Mouse (Mus musculus): ENCODE measurements at regions not wholly inside any gene's neighbourhood (a gene's known extent, or its start where the extent isn't known, plus 50 kb on each side); places are given as distances from the start of the nearest gene placed in this dataset.

- no peak for DNase-seq (ENCODE audit: low spot score)
Measured at GRCm38 (mm10) chr13:107639620-107640019, 404.6 kb upstream of the Smim15 start.

- no peak for DNase-seq (ENCODE audit: low spot score)
Measured at GRCm38 (mm10) chr13:107637269-107637668, 407.0 kb upstream of the Smim15 start.

GRCm38 (mm10) chr13:107635114-107635513, 409.1 kb upstream of the Smim15 start:
- no peak for DNase-seq (ENCODE audit: low spot score)

GRCm38 (mm10) chr13:107627073-107627472, 417.2 kb upstream of the Smim15 start:
- no peak for DNase-seq (ENCODE audit: low spot score)

GRCm38 (mm10) chr13:107626670-107627069, 417.6 kb upstream of the Smim15 start:
- no peak for DNase-seq (ENCODE audit: low spot score)

- DNase-seq (ENCODE audit: low spot score) = no peak
Measured at GRCm38 (mm10) chr13:107621337-107621736, 422.9 kb upstream of the Smim15 start.

GRCm38 (mm10) chr13:107620887-107621286, 423.4 kb upstream of the Smim15 start:
- DNase-seq (ENCODE audit: low spot score) = no peak

GRCm38 (mm10) chr13:107620210-107620609, 424.0 kb upstream of the Smim15 start:
- DNase-seq (ENCODE audit: low spot score) = no peak

- no peak for DNase-seq (ENCODE audit: low spot score)
Measured at GRCm38 (mm10) chr13:107619430-107619927, 424.8 kb upstream of the Smim15 start.

- DNase-seq (ENCODE audit: low spot score) = no peak
Measured at GRCm38 (mm10) chr13:107618796-107619429, 425.3 kb upstream of the Smim15 start.

- DNase-seq (ENCODE audit: low spot score) = no peak
Measured at GRCm38 (mm10) chr13:107618369-107618771, 425.9 kb upstream of the Smim15 start.

- no peak for DNase-seq (ENCODE audit: low spot score)
Measured at GRCm38 (mm10) chr13:107617582-107617981, 426.7 kb upstream of the Smim15 start.

GRCm38 (mm10) chr13:107616775-107617174, 427.5 kb upstream of the Smim15 start:
- no peak for DNase-seq (ENCODE audit: low spot score)

- no peak for DNase-seq (ENCODE audit: low spot score)
Measured at GRCm38 (mm10) chr13:107608996-107609503, 435.2 kb upstream of the Smim15 start.

GRCm38 (mm10) chr13:107607294-107607693, 437.0 kb upstream of the Smim15 start:
- DNase-seq (ENCODE audit: low spot score) = no peak

- DNase-seq (ENCODE audit: low spot score) = no peak
Measured at GRCm38 (mm10) chr13:107602149-107602548, 442.1 kb upstream of the Smim15 start.

- DNase-seq (ENCODE audit: low spot score) = no peak
Measured at GRCm38 (mm10) chr13:107601132-107601439, 443.2 kb upstream of the Smim15 start.

GRCm38 (mm10) chr13:107600331-107601131, 443.7 kb upstream of the Smim15 start:
- peak; percentile 27 for DNase-seq (ENCODE audit: low spot score)

GRCm38 (mm10) chr13:107599094-107599644, 445.1 kb upstream of the Smim15 start:
- DNase-seq (ENCODE audit: low spot score) = no peak

GRCm38 (mm10) chr13:107598391-107598790, 445.9 kb upstream of the Smim15 start:
- no peak for DNase-seq (ENCODE audit: low spot score)

GRCm38 (mm10) chr13:107597217-107597616, 447.0 kb upstream of the Smim15 start:
- no peak for DNase-seq (ENCODE audit: low spot score)

- no peak for DNase-seq (ENCODE audit: low spot score)
Measured at GRCm38 (mm10) chr13:107596183-107596582, 448.1 kb upstream of the Smim15 start.

- no peak for DNase-seq (ENCODE audit: low spot score)
Measured at GRCm38 (mm10) chr13:107588399-107589002, 455.7 kb upstream of the Smim15 start.
